Mouse (Mus musculus): Measurements from ENCODE around the gene Hhip.
"Not testable (repeated sequence)": the region's sequence is repeated elsewhere in the genome, so short reads cannot be mapped to it uniquely, and the experiment has no call there.

Gene Hhip

GRCm38 (mm10) chr8:79993507-79993906 is 64.3 kb downstream of the Hhip start:
- DNase-seq (ENCODE audit: low read depth, low spot score): no peak

- DNase-seq (ENCODE audit: low read depth, low spot score): no peak
Measured at GRCm38 (mm10) chr8:79992121-79992848, 65.5 kb downstream of the Hhip start.

- not testable (repeated sequence) for DNase-seq (ENCODE audit: low read depth, low spot score)
Measured at GRCm38 (mm10) chr8:79991420-79991819, 66.4 kb downstream of the Hhip start.

GRCm38 (mm10) chr8:79984946-79985345 is 72.9 kb downstream of the Hhip start:
- no peak for DNase-seq (ENCODE audit: low read depth, low spot score)

- DNase-seq (ENCODE audit: low read depth, low spot score): no peak
Measured at GRCm38 (mm10) chr8:79982144-79982543, 75.7 kb downstream of the Hhip start.

- DNase-seq (ENCODE audit: low read depth, low spot score): no peak
Measured at GRCm38 (mm10) chr8:79966159-79966558, 91.6 kb downstream of the Hhip start.

- no peak for DNase-seq (ENCODE audit: low read depth, low spot score)
Measured at GRCm38 (mm10) chr8:79952857-79953256, 104.9 kb downstream of the Hhip start.

GRCm38 (mm10) chr8:79950376-79950775 is 107.4 kb downstream of the Hhip start:
- DNase-seq (ENCODE audit: low read depth, low spot score): no peak

GRCm38 (mm10) chr8:79945501-79946076 is 112.2 kb downstream of the Hhip start:
- no peak for DNase-seq (ENCODE audit: low read depth, low spot score)

- no peak for DNase-seq (ENCODE audit: low read depth, low spot score)
Measured at GRCm38 (mm10) chr8:79941070-79941469, 116.7 kb downstream of the Hhip start.

GRCm38 (mm10) chr8:79936856-79937445 is 120.9 kb downstream of the Hhip start:
- no peak for DNase-seq (ENCODE audit: low read depth, low spot score)

GRCm38 (mm10) chr8:79935793-79936192 is 122.0 kb downstream of the Hhip start:
- DNase-seq (ENCODE audit: low read depth, low spot score): no peak

- no peak for DNase-seq (ENCODE audit: low read depth, low spot score)
Measured at GRCm38 (mm10) chr8:79929202-79929601, 128.6 kb downstream of the Hhip start.

GRCm38 (mm10) chr8:79917211-79917610 is 140.6 kb downstream of the Hhip start:
- DNase-seq (ENCODE audit: low read depth, low spot score): no peak
